Mouse (Mus musculus) spleen, postnatal 36 days (tissue): ENCODE measurements around the gene Mmp24.
"Not testable (repeated sequence)": the region's sequence is repeated elsewhere in the genome, so short reads cannot be mapped to it uniquely, and the experiment has no call there.

Source experiments
- DNase-seq, 2 experiments: peaks; one replicate each; pipeline ENCODE4 v3.0.0; 2022; ENCODE audit warnings: low spot score in 2 of 2, mixed read lengths in 1 of 2

The Mmp24 gene

GRCm38 (mm10) chr2:155774927-155775684 is at the start of gene Mmp24:
TSS of gene Mmp24 (plus strand) at chr2:155775342.
- no peak for DNase-seq

GRCm38 (mm10) chr2:155726302-155726701 is 48.8 kb upstream of the Mmp24 start:
- no peak for DNase-seq

GRCm38 (mm10) chr2:155727764-155728395 is 47.3 kb upstream of the Mmp24 start:
- DNase-seq: no peak

GRCm38 (mm10) chr2:155728742-155729141 is 46.4 kb upstream of the Mmp24 start:
- no peak for DNase-seq

GRCm38 (mm10) chr2:155729158-155729645 is 45.9 kb upstream of the Mmp24 start, which contains the start of gene Edem2:
TSS of gene Edem2 (minus strand) at chr2:155729475.
- peak; percentile 94 to 95 for DNase-seq

- no peak for DNase-seq
Observed at GRCm38 (mm10) chr2:155735080-155735479, 40.1 kb upstream of the Mmp24 start.

- not testable (repeated sequence) for DNase-seq
Observed at GRCm38 (mm10) chr2:155735766-155736165, 39.4 kb upstream of the Mmp24 start, which contains the start of gene Gm17581. TSS of gene Gm17581 (minus strand) at chr2:155735866.

GRCm38 (mm10) chr2:155736936-155737335 is 38.2 kb upstream of the Mmp24 start:
- DNase-seq: no peak

GRCm38 (mm10) chr2:155737803-155738202 is 37.3 kb upstream of the Mmp24 start:
- DNase-seq: no peak

- no peak for DNase-seq
Observed at GRCm38 (mm10) chr2:155742211-155742610, 32.9 kb upstream of the Mmp24 start.

- no peak for DNase-seq
Observed at GRCm38 (mm10) chr2:155742931-155743337, 32.2 kb upstream of the Mmp24 start.

- DNase-seq: no peak
Observed at GRCm38 (mm10) chr2:155743351-155743750, 31.8 kb upstream of the Mmp24 start.

GRCm38 (mm10) chr2:155745487-155745886 is 29.7 kb upstream of the Mmp24 start:
- no peak for DNase-seq

- no peak for DNase-seq
Observed at GRCm38 (mm10) chr2:155749394-155749793, 25.7 kb upstream of the Mmp24 start.

- peak in 1 of 2 experiments; percentile 13 for DNase-seq
Observed at GRCm38 (mm10) chr2:155751014-155751786, 23.9 kb upstream of the Mmp24 start, which contains the start of gene Procr. TSS of gene Procr (plus strand) at chr2:155751117.

GRCm38 (mm10) chr2:155755746-155756145 is 19.4 kb upstream of the Mmp24 start:
- DNase-seq: no peak

GRCm38 (mm10) chr2:155756855-155757566 is 18.1 kb upstream of the Mmp24 start:
- DNase-seq: no peak

GRCm38 (mm10) chr2:155764679-155765418 is 10.3 kb upstream of the Mmp24 start:
- DNase-seq: peak; percentile 53 to 69

GRCm38 (mm10) chr2:155773664-155774063 is 1.5 kb upstream of the Mmp24 start:
- DNase-seq: no peak

GRCm38 (mm10) chr2:155774261-155774926 is 748 bp upstream of the Mmp24 start:
- no peak for DNase-seq
